Mouse (Mus musculus): Measurements from ENCODE around the gene Ergic1. TPM values are rescaled to one million over a fixed set of nuclear protein-coding genes. Genes with fewer than 3 reads are reported as not detected.
A peak's percentile ranks its signal among the peaks of the same experiment; 100 is the strongest.

The Ergic1 gene
- polyA plus RNA-seq, 2 experiments = 157 to 222 TPM

DNA sequence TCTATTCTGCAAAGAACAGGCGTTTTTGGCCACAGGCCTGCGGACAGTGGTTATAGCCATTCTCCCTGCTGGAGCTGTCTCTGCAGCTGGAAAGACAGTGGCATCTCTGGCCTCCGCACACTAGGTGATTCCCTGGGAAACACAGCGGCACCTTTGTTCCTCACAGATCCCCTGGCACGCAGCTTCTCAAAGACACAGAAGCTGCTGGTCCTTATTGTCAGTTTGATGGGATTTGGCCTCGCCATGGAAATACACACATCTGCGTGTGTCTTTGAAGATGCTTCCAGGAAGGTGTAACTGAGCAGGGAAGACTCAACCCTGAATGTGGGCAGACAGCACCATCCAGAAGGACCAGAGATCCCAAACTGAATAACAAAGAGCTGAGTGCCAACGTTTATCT is 42.0 kb downstream of the Ergic1 start:
- 89% methylated on average over 8 of the region's 8 CpGs for WGBS
- H3K4me3 ChIP-seq (replicated peaks; ENCODE audit: low read length) = no peak overlapping the region
- no peak overlapping the region for H3K4me2 ChIP-seq (replicated peaks; ENCODE audit: low read depth, low read length, severe bottlenecking)
- no peak for ATAC-seq (ENCODE audit: low FRiP score, low read depth)
- no peaks in the 10 kb centered on the region for H3K27me3 ChIP-seq (ENCODE audit: control insufficient read depth, insufficient read depth, low read length)
- peaks cover 15% of the 10 kb centered on the region for H3K36me3 ChIP-seq (ENCODE audit: control insufficient read depth, insufficient read depth, low read length)
- no peaks in the 10 kb centered on the region for H3K9me3 ChIP-seq (ENCODE audit: control insufficient read depth, low read length)
- TF ChIP-seq POLR2A (IDR thresholded peaks at IDR 0.05; ENCODE audit: borderline replicate concordance, extremely low read depth, insufficient read depth, insufficient read length) = no peak
- peaks cover 35% of the 10 kb centered on the region for H3K4me1 ChIP-seq (ENCODE audit: control insufficient read depth, insufficient read depth, low read length)
- 0 out of 2 replicates have a peak overlapping the region, but pooled peaks have one; percentile 7 for H3K9ac ChIP-seq (ENCODE audit: low read depth, low read length, severe bottlenecking)
- DNase-seq (ENCODE audit: low spot score) = no peak
- peak overlapping the region; percentile 61; the same call in 1 of the 2 replicates for H3K27ac ChIP-seq (replicated peaks; ENCODE audit: low read depth, low read length)

- H3K27ac ChIP-seq (replicated peaks; ENCODE audit: low read depth, low read length) = no peak overlapping the region
- no peaks in the 10 kb centered on the region for H3K27me3 ChIP-seq (ENCODE audit: control insufficient read depth, insufficient read depth, low read length)
- 82% methylated on average over 4 of the region's 4 CpGs for WGBS
- ATAC-seq (ENCODE audit: low FRiP score, low read depth) (no peak), DNase-seq (ENCODE audit: low spot score) (no peak)
- peaks cover 38% of the 10 kb centered on the region for H3K36me3 ChIP-seq (ENCODE audit: control insufficient read depth, insufficient read depth, low read length)
- no peak overlapping the region for H3K9ac ChIP-seq (ENCODE audit: low read depth, low read length, severe bottlenecking)
- H3K4me2 ChIP-seq (replicated peaks; ENCODE audit: low read depth, low read length, severe bottlenecking) = no peak overlapping the region
- TF ChIP-seq POLR2A (IDR thresholded peaks at IDR 0.05; ENCODE audit: borderline replicate concordance, extremely low read depth, insufficient read depth, insufficient read length) = no peak
- no peak overlapping the region for H3K4me3 ChIP-seq (replicated peaks; ENCODE audit: low read length)
- peaks cover 27% of the 10 kb centered on the region for H3K4me1 ChIP-seq (ENCODE audit: control insufficient read depth, insufficient read depth, low read length)
- no peaks in the 10 kb centered on the region for H3K9me3 ChIP-seq (ENCODE audit: control insufficient read depth, low read length)
These were observed 44.3 kb downstream of the Ergic1 start for GRCm38 (mm10) chr17:26605636-26606035.

DNA sequence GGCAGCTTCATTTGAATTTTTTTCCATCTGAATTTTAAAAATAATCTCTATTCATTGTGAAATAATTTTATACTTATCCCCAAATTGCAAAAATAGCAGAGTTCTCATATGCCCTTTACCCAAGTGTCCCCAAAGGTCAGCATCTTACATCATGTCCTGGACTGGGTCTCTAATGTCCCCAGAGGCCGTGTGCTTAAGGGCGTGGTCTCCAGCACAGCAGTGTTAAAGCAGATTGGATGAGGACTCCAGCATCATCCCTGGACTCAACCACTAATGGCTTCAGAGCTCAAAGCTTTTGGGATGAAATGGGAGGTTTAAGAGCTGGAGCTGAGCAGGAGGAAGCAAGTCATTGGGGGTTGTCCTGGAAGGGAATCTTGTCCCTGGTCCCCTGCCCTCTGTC is 45.2 kb downstream of the Ergic1 start:
- TF ChIP-seq POLR2A (IDR thresholded peaks at IDR 0.05; ENCODE audit: borderline replicate concordance, extremely low read depth, insufficient read depth, insufficient read length) = no peak
- Histone ChIP-seq H3K27ac (replicated peaks; ENCODE audit: low read depth, low read length) (no peak overlapping the region), H3K9me3 (ENCODE audit: control insufficient read depth, low read length) (no peaks in the 10 kb centered on the region), H3K9ac (ENCODE audit: low read depth, low read length, severe bottlenecking) (no peak overlapping the region), H3K4me3 (replicated peaks; ENCODE audit: low read length) (no peak overlapping the region), H3K36me3 (ENCODE audit: control insufficient read depth, insufficient read depth, low read length) (peaks cover 47% of the 10 kb centered on the region), H3K4me2 (replicated peaks; ENCODE audit: low read depth, low read length, severe bottlenecking) (no peak overlapping the region), H3K27me3 (ENCODE audit: control insufficient read depth, insufficient read depth, low read length) (no peaks in the 10 kb centered on the region), H3K4me1 (ENCODE audit: control insufficient read depth, insufficient read depth, low read length) (peaks cover 19% of the 10 kb centered on the region)
- WGBS = 87% methylated on average over 2 of the region's 2 CpGs
- ATAC-seq (ENCODE audit: low FRiP score, low read depth) (no peak), DNase-seq (ENCODE audit: low spot score) (no peak)

- DNase-seq (ENCODE audit: low spot score) (no peak), ATAC-seq (ENCODE audit: low FRiP score, low read depth) (no peak)
- Histone ChIP-seq H3K4me2 (replicated peaks; ENCODE audit: low read depth, low read length, severe bottlenecking) (no peak overlapping the region), H3K9ac (ENCODE audit: low read depth, low read length, severe bottlenecking) (no peak overlapping the region), H3K36me3 (ENCODE audit: control insufficient read depth, insufficient read depth, low read length) (peaks cover 50% of the 10 kb centered on the region), H3K27me3 (ENCODE audit: control insufficient read depth, insufficient read depth, low read length) (no peaks in the 10 kb centered on the region), H3K9me3 (ENCODE audit: control insufficient read depth, low read length) (no peaks in the 10 kb centered on the region), H3K4me1 (ENCODE audit: control insufficient read depth, insufficient read depth, low read length) (0 out of 2 replicates have a peak, but pooled peaks cover 1% of the 10 kb centered on the region), H3K27ac (replicated peaks; ENCODE audit: low read depth, low read length) (no peak overlapping the region), H3K4me3 (replicated peaks; ENCODE audit: low read length) (no peak overlapping the region)
- no peak for TF ChIP-seq POLR2A (IDR thresholded peaks at IDR 0.05; ENCODE audit: borderline replicate concordance, extremely low read depth, insufficient read depth, insufficient read length)
- 83% methylated on average over 3 of the region's 3 CpGs for WGBS
These were observed 47.1 kb downstream of the Ergic1 start for GRCm38 (mm10) chr17:26608348-26608747.

DNA sequence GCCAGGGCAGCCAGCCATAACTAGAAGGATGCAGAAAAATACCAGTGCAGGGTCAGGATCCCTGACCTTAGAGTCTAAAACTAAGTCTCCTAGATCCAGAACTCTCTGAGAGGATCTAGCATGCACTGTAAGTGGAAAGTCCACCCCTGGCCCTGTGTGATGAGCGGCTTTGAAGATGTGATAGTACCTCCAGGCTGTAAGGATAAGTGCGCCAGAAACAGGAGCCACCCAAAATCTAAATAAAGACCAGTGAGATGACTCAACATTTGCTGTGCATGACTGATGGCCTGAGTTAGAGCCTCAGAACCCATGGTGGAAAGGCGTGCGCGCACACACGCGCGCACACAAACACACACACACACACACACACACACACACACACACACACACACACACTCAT is 47.6 kb downstream of the Ergic1 start:
- H3K36me3 ChIP-seq (ENCODE audit: control insufficient read depth, insufficient read depth, low read length) = peaks cover 50% of the 10 kb centered on the region
- H3K27me3 ChIP-seq (ENCODE audit: control insufficient read depth, insufficient read depth, low read length) = no peaks in the 10 kb centered on the region
- DNase-seq (ENCODE audit: low spot score) (no peak), ATAC-seq (ENCODE audit: low FRiP score, low read depth) (no peak)
- H3K4me3 ChIP-seq (replicated peaks; ENCODE audit: low read length) = no peak overlapping the region
- no peak for TF ChIP-seq POLR2A (IDR thresholded peaks at IDR 0.05; ENCODE audit: borderline replicate concordance, extremely low read depth, insufficient read depth, insufficient read length)
- H3K9me3 ChIP-seq (ENCODE audit: control insufficient read depth, low read length) = no peaks in the 10 kb centered on the region
- no peak overlapping the region for H3K9ac ChIP-seq (ENCODE audit: low read depth, low read length, severe bottlenecking)
- no peak overlapping the region for H3K27ac ChIP-seq (replicated peaks; ENCODE audit: low read depth, low read length)
- WGBS = 97% methylated on average over 7 of the region's 8 CpGs
- H3K4me2 ChIP-seq (replicated peaks; ENCODE audit: low read depth, low read length, severe bottlenecking) = no peak overlapping the region
- no peaks in the 10 kb centered on the region for H3K4me1 ChIP-seq (ENCODE audit: control insufficient read depth, insufficient read depth, low read length)

DNA sequence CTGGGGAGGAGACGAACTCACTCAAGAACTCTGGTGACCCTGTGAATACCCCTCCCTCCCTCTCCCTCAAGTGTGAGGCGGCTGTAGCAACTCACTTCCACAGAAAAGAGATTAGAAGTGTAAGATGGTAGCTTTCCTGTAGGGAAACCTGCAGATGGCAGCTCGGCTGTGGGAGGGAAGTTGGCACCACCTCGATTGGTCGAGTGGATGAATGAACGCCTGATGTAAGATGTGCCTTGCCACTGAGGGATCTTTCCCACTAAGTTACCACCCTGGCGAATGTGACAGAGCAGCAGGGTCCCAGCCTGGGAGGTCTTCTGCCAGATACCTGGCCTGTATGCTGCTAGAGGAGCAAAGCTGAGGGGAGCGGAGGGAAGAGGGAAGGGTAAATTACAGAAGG is 48.5 kb downstream of the Ergic1 start:
- Histone ChIP-seq H3K36me3 (ENCODE audit: control insufficient read depth, insufficient read depth, low read length) (peaks cover 59% of the 10 kb centered on the region), H3K27me3 (ENCODE audit: control insufficient read depth, insufficient read depth, low read length) (no peaks in the 10 kb centered on the region), H3K4me1 (ENCODE audit: control insufficient read depth, insufficient read depth, low read length) (no peaks in the 10 kb centered on the region), H3K9ac (ENCODE audit: low read depth, low read length, severe bottlenecking) (no peak overlapping the region), H3K27ac (replicated peaks; ENCODE audit: low read depth, low read length) (no peak overlapping the region), H3K4me2 (replicated peaks; ENCODE audit: low read depth, low read length, severe bottlenecking) (no peak overlapping the region), H3K9me3 (ENCODE audit: control insufficient read depth, low read length) (no peaks in the 10 kb centered on the region), H3K4me3 (replicated peaks; ENCODE audit: low read length) (no peak overlapping the region)
- DNase-seq (ENCODE audit: low spot score) = no peak
- no peak for TF ChIP-seq POLR2A (IDR thresholded peaks at IDR 0.05; ENCODE audit: borderline replicate concordance, extremely low read depth, insufficient read depth, insufficient read length)
- WGBS = 80% methylated on average over 8 of the region's 8 CpGs
- ATAC-seq (ENCODE audit: low FRiP score, low read depth) = no peak

Measured in limb, embryonic 14.5 days (tissue).